Mouse (Mus musculus) CD4-positive, CD25-positive, alpha-beta regulatory T cell, adult 4 months (primary cell): ENCODE results near the gene Ror1. TPM values are rescaled to one million over a fixed set of nuclear protein-coding genes. Genes with fewer than 3 reads are reported as not detected.

Experiments used
- ATAC-seq: one replicate; pipeline ENCODE4 v1.8.0; 2017
- polyA plus RNA-seq, 2 experiments: library from polyadenylated mRNA; unstranded; fragments of 100-300 nt; shearing (Covaris generic); gene quantifications; one replicate each; pipeline ENCODE4 v1.2.1; 2017

Gene Ror1
- not detected for polyA plus RNA-seq

- peak; percentile 47 for ATAC-seq
Measured at GRCm38 (mm10) chr4:100095685-100096595, at the start of gene Ror1. Gene Ror1 (plus strand): TSS chr4:100095791.

DNA sequence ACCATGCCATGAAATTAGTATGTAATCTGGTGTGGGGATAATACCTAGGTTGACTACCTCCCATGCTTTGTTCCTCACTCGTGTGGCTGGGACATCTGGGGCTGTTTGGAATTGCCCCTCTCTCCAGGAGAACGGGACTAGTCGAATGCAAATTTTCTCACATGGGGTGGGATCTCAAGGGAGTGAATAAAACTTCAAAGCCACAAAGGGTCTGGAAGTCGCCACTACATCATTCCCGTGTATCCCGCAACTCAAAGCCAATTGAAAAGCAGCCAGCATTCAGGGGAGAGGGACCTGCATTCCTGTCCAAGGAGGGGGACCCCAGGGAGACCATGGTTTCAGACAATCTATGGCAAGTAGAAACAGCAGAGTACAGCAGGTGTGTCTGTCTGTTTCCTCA is 48.5 kb upstream of the Ror1 start:
- no peak for ATAC-seq

GRCm38 (mm10) chr4:100048351-100048950 is 47.1 kb upstream of the Ror1 start:
- ATAC-seq: no peak

GRCm38 (mm10) chr4:100051767-100052166 is 43.8 kb upstream of the Ror1 start:
- no peak for ATAC-seq

DNA sequence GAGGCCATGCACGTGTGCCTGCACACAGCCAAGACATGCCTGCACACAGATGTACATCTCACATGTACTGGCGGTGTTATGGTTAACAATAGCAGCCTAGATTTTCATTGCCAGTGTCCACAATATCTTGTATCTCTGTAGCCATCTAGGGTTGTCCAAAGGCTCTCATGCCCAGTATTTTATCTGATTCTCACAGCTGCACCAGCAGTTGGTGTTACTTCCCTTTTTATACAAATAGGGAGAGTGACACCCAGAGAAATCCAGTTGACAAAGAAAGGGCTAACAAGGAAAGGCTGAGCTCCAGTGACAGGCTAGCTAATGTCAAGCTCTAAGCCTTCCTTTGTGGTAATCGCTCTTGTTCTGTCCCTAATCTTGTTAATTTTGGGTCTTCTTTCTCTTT is 43.3 kb upstream of the Ror1 start:
- ATAC-seq: no peak

GRCm38 (mm10) chr4:100056046-100056445 is 39.5 kb upstream of the Ror1 start:
- no peak for ATAC-seq

GRCm38 (mm10) chr4:100056446-100056845 is 39.1 kb upstream of the Ror1 start:
- no peak for ATAC-seq

DNA sequence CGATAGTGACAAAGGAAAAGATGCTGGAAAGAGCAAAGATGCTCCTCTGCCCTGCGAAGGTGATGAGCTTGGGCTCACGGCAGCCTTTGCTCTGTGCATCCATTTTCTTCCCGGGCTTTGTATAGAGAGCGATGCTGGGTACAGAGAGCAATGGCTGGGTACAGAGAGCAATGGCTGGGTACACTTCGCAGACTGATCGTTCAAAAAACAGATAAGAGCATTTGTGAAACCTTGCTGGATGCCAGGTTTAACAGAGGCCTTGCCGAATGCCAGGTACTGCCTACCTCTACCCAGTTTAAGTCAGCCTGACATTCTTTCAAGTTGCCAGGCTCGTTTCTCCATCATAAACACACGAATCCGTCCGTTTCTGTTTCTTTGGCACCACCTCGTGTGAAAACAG is 38.2 kb upstream of the Ror1 start:
- no peak for ATAC-seq

GRCm38 (mm10) chr4:100058631-100059030 is 37.0 kb upstream of the Ror1 start:
- ATAC-seq: no peak

GRCm38 (mm10) chr4:100059811-100060210 is 35.8 kb upstream of the Ror1 start:
- ATAC-seq: no peak

GRCm38 (mm10) chr4:100061396-100062066 is 34.1 kb upstream of the Ror1 start:
- no peak for ATAC-seq

DNA sequence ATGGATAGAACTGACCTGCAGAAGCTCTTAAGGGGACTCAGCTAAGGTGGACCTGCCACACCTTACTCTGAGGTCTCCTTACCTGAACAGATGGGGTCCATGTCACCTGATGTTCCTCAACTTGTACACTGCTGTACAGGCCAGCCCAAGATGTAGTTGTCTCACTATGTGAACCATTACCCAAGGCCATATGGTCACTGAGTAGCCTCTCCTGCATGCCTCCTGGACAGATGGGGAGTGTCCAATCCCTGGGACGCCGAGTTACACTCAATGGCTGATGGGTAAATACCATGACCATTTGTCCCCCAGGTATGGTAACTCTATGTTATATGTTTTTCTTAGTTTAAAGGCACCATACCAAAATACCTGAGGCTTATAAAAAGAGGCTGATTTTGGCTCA is 29.9 kb upstream of the Ror1 start:
- no peak for ATAC-seq

- no peak for ATAC-seq
Measured at GRCm38 (mm10) chr4:100070101-100070500, 25.5 kb upstream of the Ror1 start.

GRCm38 (mm10) chr4:100096596-100097181 is 1.1 kb downstream of the Ror1 start:
- no peak for ATAC-seq

- ATAC-seq: no peak
Measured at GRCm38 (mm10) chr4:100097364-100097979, 1.9 kb downstream of the Ror1 start.

DNA sequence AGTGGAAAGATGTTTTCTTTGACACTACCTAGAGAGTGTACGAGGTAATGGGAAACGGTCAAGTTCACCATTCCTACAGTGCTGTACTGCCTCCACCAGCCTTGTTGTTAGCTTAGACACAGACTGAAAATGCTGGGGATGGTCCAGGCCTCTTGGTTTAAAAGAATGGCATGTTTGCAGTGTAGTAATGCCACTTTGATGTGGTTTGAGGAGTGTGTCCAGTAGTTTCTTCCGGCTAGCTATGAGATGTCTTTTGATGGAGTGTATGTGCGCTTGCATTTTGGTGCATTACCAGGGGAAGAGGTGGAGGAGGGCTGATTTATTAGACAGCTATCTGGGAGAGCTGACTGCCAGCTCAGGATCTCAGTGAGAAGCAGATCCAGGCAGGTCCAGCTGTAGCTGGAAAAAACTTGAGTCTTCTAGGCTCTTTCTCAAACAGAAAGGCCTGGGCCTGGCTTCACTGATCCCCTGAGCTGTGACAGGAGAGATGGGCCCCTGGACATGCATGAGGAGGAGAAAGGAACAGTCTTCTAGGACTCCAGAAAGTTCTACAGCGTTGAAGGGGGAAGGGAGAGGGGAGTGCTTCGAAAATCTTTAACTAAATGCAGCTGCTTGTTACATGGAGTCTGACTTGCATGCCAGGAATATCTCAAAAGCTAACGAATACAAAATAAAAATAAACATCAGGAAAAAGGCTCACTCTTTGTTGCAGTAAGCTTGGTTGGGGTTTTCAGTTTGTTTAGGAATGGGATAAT is 5.7 kb downstream of the Ror1 start:
- ATAC-seq: no peak

DNA sequence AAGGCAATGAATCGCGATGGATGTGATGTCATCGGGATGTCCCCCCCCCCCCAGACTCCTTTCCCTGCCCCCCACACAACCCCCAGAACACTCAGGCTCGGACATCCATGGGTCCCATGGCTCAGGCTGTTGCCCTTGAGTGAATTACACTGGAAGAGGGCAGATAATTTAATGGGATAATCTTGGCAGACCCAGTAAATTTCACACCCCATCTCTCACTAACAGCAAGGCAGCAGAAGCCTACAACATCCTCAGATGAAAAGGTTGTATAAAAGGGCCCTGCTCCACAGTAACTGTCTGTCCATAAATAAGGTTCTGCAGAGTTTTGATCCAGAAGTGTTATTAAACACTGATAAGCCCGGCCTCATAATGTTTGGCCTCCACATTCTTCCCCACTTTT is 6.3 kb downstream of the Ror1 start:
- no peak for ATAC-seq

DNA sequence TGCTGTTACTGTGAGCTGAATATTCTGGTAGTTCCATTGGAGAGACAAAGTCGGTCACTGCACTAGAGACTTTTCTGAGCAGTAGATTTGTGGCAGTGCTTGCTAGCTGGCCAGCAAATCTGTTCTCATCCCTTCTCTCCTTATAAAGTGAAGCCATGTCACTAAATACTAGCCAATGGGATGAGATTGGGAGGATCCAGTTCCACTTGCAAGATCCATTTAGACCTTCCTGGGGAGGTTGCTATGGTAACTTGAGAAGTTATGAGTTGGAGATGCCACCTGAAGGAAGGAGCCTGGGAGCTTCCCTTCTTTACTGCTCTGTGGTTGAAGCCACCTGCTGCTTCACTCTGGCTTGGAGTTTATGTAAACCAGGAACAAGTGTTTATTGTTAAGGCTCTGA is 8.7 kb downstream of the Ror1 start:
- no peak for ATAC-seq

GRCm38 (mm10) chr4:100107593-100107992 is 12.0 kb downstream of the Ror1 start:
- no peak for ATAC-seq

GRCm38 (mm10) chr4:100108551-100108950 is 13.0 kb downstream of the Ror1 start:
- no peak for ATAC-seq

DNA sequence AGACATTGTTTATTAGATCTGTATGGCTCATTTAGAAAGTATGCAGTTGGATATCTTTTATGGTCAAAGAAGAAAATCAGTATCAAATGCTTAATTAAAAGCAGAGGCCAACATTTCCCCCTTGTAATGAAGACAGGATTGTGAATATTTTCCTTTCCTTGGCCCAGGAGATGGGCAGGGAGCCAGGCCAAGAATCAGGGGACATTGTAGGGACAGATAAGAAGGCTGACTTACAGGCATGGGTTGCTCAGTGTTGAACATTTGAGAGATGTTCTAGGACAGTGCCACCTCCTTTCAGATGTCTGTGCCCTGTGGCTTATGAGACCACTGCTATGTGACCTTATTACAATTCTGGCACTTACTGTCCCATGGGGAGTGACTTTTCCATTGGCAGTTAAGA is 18.6 kb downstream of the Ror1 start:
- ATAC-seq: no peak

DNA sequence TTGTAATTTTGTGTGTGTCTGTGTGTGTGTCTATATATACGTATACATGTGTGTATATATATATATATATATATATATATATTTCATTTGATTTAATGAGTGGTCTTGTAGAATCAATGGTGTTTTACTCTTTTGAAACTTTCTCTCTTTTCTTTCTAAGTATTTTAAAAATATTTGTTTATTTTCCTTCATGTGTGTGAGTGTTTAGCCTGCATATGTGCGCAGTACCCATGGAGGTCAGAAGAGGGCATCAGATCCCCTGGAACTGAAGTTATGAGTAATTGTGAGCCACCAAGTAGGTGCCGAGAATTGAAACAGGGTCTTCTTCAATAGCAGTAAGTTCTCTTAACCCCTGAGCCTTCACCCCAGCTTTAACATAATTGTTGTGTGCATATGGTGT is 20.8 kb downstream of the Ror1 start:
- no peak for ATAC-seq
